Mouse (Mus musculus) liver, embryonic 13.5 days (tissue): ENCODE data around the gene Cby1. TPM values are rescaled to one million over a fixed set of nuclear protein-coding genes. Genes with fewer than 3 reads are reported as not detected.
A peak's percentile ranks its signal among the peaks of the same experiment; 100 is the strongest.

Experiments used
- ATAC-seq: fragments of 200-750 bp; cut with Nextera tagmentation; 2 replicates; pipeline ENCODE4 v1.8.0; 2017; ENCODE audit warnings: low read depth, mild to moderate bottlenecking, moderate number of reproducible peaks, moderate library complexity
- DNase-seq: peaks from one replicate; pipeline ENCODE4 v3.0.0; 2022
- H3K27ac ChIP-seq: fragments of 300-500 bp; sonication (generic); 2 replicates; pipeline ENCODE4 v1.5.1; 2015; ENCODE audit warnings: moderate library complexity, mild to moderate bottlenecking, inconsistent platforms
- H3K27me3 ChIP-seq: fragments of 300-500 bp; sonication (generic); 2 replicates; pipeline ENCODE4 v1.6.1; 2015; ENCODE audit warnings: mild to moderate bottlenecking, inconsistent platforms
- H3K36me3 ChIP-seq: fragments of 300-500 bp; sonication (generic); 2 replicates; pipeline ENCODE4 v1.6.1; 2015; ENCODE audit warnings: mild to moderate bottlenecking, inconsistent platforms
- H3K4me1 ChIP-seq: fragments of 300-500 bp; sonication (generic); replicated peaks from 2 replicates; pipeline ENCODE4 v1.6.1; 2015; ENCODE audit warnings: inconsistent platforms
- H3K4me2 ChIP-seq: fragments of 300-500 bp; sonication (generic); 2 replicates; pipeline ENCODE4 v1.6.1; 2015; ENCODE audit warnings: inconsistent platforms, mild to moderate bottlenecking, moderate library complexity
- H3K4me3 ChIP-seq: fragments of 300-500 bp; sonication (generic); replicated peaks from 2 replicates; pipeline ENCODE4 v1.5.1; 2015; ENCODE audit warnings: mild to moderate bottlenecking, inconsistent platforms
- H3K9ac ChIP-seq: fragments of 300-500 bp; sonication (generic); 2 replicates; pipeline ENCODE4 v1.6.1; 2015; ENCODE audit warnings: mild to moderate bottlenecking, inconsistent platforms
- H3K9me3 ChIP-seq: fragments of 300-500 bp; sonication (generic); replicated peaks from 2 replicates; pipeline ENCODE4 v1.6.1; 2016; ENCODE audit warnings: inconsistent platforms
- WGBS: fragments of 180-500 bp; shearing (Covaris S2); methylation state at CpG from one replicate; pipeline ENCODE4 v1.1.7; 2015; ENCODE audit not compliant: insufficient replicate concordance; 5-methylcytosine and 5-hydroxymethylcytosine counted together
- polyA plus RNA-seq: library from polyadenylated mRNA; unstranded; fragments of >200 nt; fragmentation: Nextera tagmentation; extraction: Ambion mirVana; gene quantifications from 2 replicates; pipeline ENCODE4 v1.2.1, GENCODE M21; 2015

Cby1 gene
- polyA plus RNA-seq, 1 experiment from 2014 or later, result 18.6 TPM

DNA sequence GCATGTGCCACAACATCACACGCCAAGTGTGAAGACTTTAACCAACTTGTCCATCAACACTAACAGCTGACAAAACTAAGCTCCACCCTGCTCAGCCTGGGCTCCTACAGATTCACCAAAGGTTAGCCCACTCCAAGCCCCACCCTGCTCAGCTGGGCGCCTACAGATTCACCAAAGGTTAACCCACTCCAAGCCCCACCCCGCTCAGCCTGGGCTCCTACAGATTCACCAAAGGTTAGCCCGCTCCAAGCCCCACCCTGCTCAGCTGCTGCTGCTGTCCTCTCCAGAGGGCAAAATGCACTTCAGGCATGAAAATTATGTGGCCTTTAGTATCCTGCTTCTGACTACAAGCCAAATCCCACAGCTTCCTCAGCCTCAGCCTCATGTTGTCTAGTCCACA is 23.0 kb downstream of the Cby1 start:
- DNase-seq (peak; percentile 55), ATAC-seq (peak; percentile 52)
- Histone ChIP-seq H3K9me3 (no peaks in the 10 kb centered on the region), H3K4me3 (0 out of 2 replicates have a peak overlapping the region, but pooled peaks have one; percentile 91), H3K27me3 (no peaks in the 10 kb centered on the region), H3K4me2 (peak overlapping the region; percentile 87), H3K9ac (peak overlapping the region; percentile 99), H3K36me3 (peaks cover 38% of the 10 kb centered on the region), H3K4me1 (peaks cover 88% of the 10 kb centered on the region), H3K27ac (peak overlapping the region; percentile 97)
- 49% methylated on average over 4 of the region's 4 CpGs for WGBS

DNA sequence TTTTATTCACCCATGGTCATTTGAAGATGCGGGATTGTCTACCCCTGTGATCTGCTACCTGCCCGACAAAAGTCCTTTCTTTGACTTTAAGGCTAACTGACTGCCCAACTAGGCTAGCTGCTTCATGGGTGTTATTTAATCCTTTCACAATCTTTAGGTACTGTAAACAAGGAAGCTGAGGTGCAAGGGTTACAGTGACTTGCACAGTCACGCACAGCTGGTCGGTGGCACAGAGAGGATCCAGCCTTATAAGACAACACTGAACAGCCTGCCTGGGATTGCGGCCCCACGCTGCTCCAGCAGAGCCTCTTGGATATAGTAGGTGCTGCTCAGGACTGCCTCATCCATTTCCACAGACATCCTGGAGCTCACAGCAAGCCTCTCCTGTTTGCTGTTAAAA is 24.1 kb downstream of the Cby1 start:
- peak overlapping the region; percentile 99 for H3K9ac ChIP-seq
- peaks cover 26% of the 10 kb centered on the region for H3K36me3 ChIP-seq
- H3K4me3 ChIP-seq, result peak overlapping the region; percentile 91
- ATAC-seq (no peak), DNase-seq (no peak)
- H3K4me1 ChIP-seq, result peaks cover 80% of the 10 kb centered on the region
- no peaks in the 10 kb centered on the region for H3K9me3 ChIP-seq
- H3K4me2 ChIP-seq, result peak overlapping the region; percentile 87
- no peaks in the 10 kb centered on the region for H3K27me3 ChIP-seq
- 71% methylated on average over 6 of the region's 6 CpGs for WGBS
- peak overlapping the region; percentile 97 for H3K27ac ChIP-seq

DNA sequence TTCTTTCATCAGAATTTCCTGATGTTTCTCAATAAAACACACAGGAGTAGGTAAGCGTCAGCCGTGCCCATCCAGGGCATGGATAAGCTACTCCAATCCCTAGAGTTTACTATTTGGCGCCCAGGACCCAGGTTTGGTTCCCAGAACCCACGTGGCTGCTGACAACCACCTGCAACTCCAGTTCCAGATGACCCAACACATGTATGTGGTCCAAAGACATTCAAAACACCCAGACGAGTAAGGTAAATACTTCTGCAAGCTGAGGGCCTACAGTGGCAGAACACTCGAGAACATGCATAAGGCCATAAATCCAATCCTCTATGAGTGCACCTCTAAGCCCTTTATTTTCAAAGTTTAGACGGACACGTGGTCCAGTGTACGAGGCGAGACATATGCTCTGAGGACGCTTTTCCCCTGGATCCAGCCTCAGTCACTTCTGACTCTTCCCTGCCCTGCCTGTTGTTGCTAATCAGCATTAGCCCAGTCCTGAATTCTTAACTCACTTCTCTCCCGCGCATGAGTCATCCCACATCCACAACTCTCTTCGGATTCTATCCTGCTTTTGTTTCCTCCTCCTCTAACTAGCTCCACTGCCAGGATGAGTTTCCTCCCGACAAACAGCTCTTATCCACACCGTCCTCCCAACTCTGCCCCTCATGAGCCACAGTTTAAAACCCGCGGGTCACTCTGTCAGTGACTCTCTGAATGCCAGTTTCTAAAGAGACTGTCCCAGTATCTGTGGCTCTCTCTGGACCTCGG is 24.9 kb downstream of the Cby1 start:
- no peaks in the 10 kb centered on the region for H3K27me3 ChIP-seq
- H3K36me3 ChIP-seq, result peaks cover 21% of the 10 kb centered on the region
- no peaks in the 10 kb centered on the region for H3K9me3 ChIP-seq
- H3K9ac ChIP-seq, result peak overlapping the region; percentile 99
- ATAC-seq (no peak), DNase-seq (no peak)
- peak overlapping the region; percentile 97 for H3K27ac ChIP-seq
- H3K4me3 ChIP-seq, result peak overlapping the region; percentile 91
- 51% methylated on average over 19 of the region's 19 CpGs for WGBS
- H3K4me1 ChIP-seq, result peaks cover 79% of the 10 kb centered on the region
- peak overlapping the region; percentile 87 for H3K4me2 ChIP-seq

- Histone ChIP-seq H3K9me3 (no peaks in the 10 kb centered on the region), H3K27ac (peak overlapping the region; percentile 97), H3K4me3 (peak overlapping the region; percentile 91), H3K27me3 (no peaks in the 10 kb centered on the region), H3K4me2 (peak overlapping the region; percentile 87), H3K4me1 (peaks cover 82% of the 10 kb centered on the region), H3K9ac (peak overlapping the region; percentile 99), H3K36me3 (peaks cover 15% of the 10 kb centered on the region)
- WGBS, result 88% methylated on average over 6 of the region's 6 CpGs
- DNase-seq (no peak), ATAC-seq (no peak)
Measured at GRCm38 (mm10) chr15:79684616-79685015, 25.6 kb downstream of the Cby1 start.

DNA sequence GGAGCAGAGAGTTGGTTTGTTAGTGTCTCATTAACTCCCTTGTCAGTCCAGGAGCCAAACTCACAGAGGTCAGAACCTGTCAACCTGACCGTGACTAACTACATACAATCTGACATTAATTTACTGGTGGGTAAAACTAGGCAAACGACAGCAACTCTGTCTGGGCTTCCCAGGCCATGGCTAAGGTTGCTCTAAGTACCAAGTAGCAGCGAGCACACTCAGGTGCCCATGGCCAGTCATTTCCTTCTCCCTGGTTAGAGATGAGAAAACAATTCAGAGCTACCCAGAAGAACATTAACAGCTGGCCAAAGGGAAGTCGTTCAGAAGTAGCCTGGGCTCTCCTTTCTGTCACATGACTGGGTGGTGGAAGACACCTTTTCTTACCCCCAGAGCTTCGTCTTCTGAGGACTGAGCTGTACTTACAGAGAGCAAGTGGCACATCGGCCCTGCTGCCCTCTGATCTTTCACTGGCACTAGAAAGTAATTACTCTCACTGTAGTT is 26.2 kb downstream of the Cby1 start:
- Histone ChIP-seq H3K9ac (peak overlapping the region; percentile 99), H3K4me3 (peak overlapping the region; percentile 91), H3K27ac (peak overlapping the region; percentile 97), H3K36me3 (peaks cover 12% of the 10 kb centered on the region), H3K9me3 (no peaks in the 10 kb centered on the region), H3K4me1 (peaks cover 84% of the 10 kb centered on the region), H3K4me2 (peak overlapping the region; percentile 87), H3K27me3 (no peaks in the 10 kb centered on the region)
- no peak for ATAC-seq
- WGBS, result 24% methylated on average over 6 of the region's 6 CpGs
- DNase-seq, result no peak

- H3K9me3 ChIP-seq, result no peaks in the 10 kb centered on the region
- peak; percentile 57 for DNase-seq
- peak overlapping the region; percentile 97 for H3K27ac ChIP-seq
- peak overlapping the region; percentile 91 for H3K4me3 ChIP-seq
- 3% methylated on average over 15 of the region's 15 CpGs for WGBS
- peak overlapping the region; percentile 87 for H3K4me2 ChIP-seq
- peaks cover 74% of the 10 kb centered on the region for H3K4me1 ChIP-seq
- 0 out of 2 replicates have a peak, but pooled peaks cover 4% of the 10 kb centered on the region for H3K36me3 ChIP-seq
- peak; percentile 12 for ATAC-seq
- peak overlapping the region; percentile 99 for H3K9ac ChIP-seq
- H3K27me3 ChIP-seq, result no peaks in the 10 kb centered on the region
Measured at GRCm38 (mm10) chr15:79686046-79686869, 27.3 kb downstream of the Cby1 start.

- Histone ChIP-seq H3K9ac (peak overlapping the region; percentile 99), H3K9me3 (no peaks in the 10 kb centered on the region), H3K27me3 (no peaks in the 10 kb centered on the region), H3K36me3 (no peaks in the 10 kb centered on the region), H3K4me3 (peak overlapping the region; percentile 91), H3K27ac (peak overlapping the region; percentile 97), H3K4me1 (peaks cover 74% of the 10 kb centered on the region), H3K4me2 (peak overlapping the region; percentile 87)
- DNase-seq (no peak), ATAC-seq (no peak)
- under 1% methylated on average over 27 of the region's 33 CpGs for WGBS
Measured at GRCm38 (mm10) chr15:79687175-79687574, 28.2 kb downstream of the Cby1 start.

- DNase-seq (peak; percentile 96), ATAC-seq (peak; percentile 70)
- Histone ChIP-seq H3K27ac (peak within 1 kb of the TSS; percentile 97), H3K9ac (peak within 1 kb of the TSS; percentile 99), H3K9me3 (no peaks in the 10 kb centered on the region), H3K4me3 (peak within 1 kb of the TSS; percentile 91), H3K4me1 (peaks cover 74% of the 10 kb centered on the region), H3K27me3 (no peaks in the 10 kb centered on the region), H3K4me2 (peak within 1 kb of the TSS; percentile 87), H3K36me3 (no peaks in the 10 kb centered on the region; the same call in 1 of the 2 replicates)
- under 1% methylated on average over 72 of the region's 72 CpGs for WGBS
Measured at GRCm38 (mm10) chr15:79687646-79688267, 28.8 kb downstream of the Cby1 start, which contains the start of gene Josd1. TSS of gene Josd1 (minus strand) at chr15:79687919.

DNA sequence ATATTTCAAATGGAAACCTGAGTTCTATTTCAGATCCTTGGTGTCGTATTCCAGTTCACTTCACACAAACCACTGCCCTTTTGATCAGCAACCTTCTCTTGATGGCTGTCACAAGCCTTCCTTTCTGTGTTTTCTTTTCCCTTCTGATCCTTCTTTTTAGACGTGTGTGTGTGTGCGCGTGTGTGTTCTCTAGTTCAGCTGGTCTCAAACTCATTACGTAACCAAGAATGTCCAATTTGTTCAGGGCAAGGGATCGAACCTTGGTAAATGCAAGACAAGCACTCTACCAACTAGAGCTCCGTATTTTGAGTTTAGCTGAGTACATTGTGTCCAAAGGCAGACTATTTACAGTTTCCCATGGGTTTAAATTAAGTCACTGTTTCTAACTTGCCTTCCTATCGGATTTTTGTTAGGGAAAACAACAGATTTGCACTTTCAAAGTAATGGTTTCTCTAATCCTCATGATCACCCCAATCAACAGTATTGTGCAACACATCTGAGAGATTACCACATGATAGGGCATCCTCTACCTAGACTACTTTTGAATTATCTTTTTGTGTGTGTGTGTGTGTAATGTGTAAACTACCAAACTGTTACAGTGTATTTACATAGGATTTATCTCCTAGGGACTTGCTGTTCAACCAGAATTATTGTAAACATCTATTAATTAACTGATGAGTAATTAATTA is 29.4 kb downstream of the Cby1 start:
- peak overlapping the region; percentile 99 for H3K9ac ChIP-seq
- ATAC-seq (no peak), DNase-seq (no peak)
- H3K27ac ChIP-seq, result peak overlapping the region; percentile 97
- H3K4me2 ChIP-seq, result peak overlapping the region; percentile 87
- H3K4me1 ChIP-seq, result peaks cover 74% of the 10 kb centered on the region
- H3K27me3 ChIP-seq, result no peaks in the 10 kb centered on the region
- no peaks in the 10 kb centered on the region for H3K9me3 ChIP-seq
- H3K4me3 ChIP-seq, result peak overlapping the region; percentile 91
- WGBS, result 5% methylated on average over 8 of the region's 8 CpGs
- H3K36me3 ChIP-seq, result no peaks in the 10 kb centered on the region; the same call in 1 of the 2 replicates

DNA sequence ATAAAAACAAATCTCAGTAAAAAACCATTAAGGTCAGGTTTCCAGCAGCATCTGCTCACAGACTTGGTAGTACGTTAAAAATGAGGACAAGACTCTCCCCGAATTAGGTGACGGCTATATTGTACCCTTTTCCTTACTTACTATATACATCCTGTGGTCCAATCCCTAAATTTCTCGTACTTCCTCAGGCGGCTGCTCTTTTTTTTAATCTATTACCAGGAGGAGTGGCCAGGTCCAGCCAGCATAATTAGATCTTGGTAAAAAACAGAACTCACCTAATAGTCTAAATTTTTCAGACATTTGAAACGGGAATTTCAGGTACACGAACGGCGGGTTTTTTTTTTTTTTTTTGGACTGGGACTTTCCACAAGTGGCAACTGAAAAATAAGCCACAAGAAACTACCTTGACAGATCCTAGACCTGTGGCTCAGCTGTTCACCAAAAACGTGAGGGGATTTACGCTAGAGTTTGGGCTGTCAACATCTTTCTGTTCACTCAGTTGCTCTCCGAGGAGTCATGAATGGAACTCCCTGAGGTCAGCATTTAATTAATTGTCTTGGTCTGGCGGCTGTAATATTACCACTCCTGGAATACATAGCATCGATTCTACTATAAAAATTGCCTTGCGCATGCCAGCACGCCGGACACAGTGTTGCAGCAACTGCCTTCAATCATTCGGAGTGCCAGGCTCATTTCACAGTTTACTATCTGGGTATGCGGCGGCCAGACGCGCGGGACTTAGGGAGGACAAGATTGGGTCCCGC is 30.8 kb downstream of the Cby1 start:
- DNase-seq, result no peak
- Histone ChIP-seq H3K27ac (peak overlapping the region; percentile 95), H3K4me3 (peak overlapping the region; percentile 57), H3K4me2 (peak overlapping the region; percentile 82), H3K27me3 (no peaks in the 10 kb centered on the region), H3K4me1 (peaks cover 74% of the 10 kb centered on the region), H3K36me3 (no peaks in the 10 kb centered on the region; the same call in 1 of the 2 replicates), H3K9me3 (no peaks in the 10 kb centered on the region), H3K9ac (peak overlapping the region; percentile 75)
- WGBS, result 14% methylated on average over 24 of the region's 24 CpGs
- no peak for ATAC-seq
